Mouse (Mus musculus) heart, embryonic 12.5 days (tissue): ENCODE data around the gene Tnks2. TPM values are rescaled to one million over a fixed set of nuclear protein-coding genes. Genes with fewer than 3 reads are reported as not detected.

Experiments
- polyA plus RNA-seq: library from polyadenylated mRNA; unstranded; fragments of >200 nt; fragmentation: Nextera tagmentation; extraction: Ambion mirVana; gene quantifications from 2 replicates; pipeline ENCODE4 v1.2.1, GENCODE M21; 2016

The Tnks2 gene
- polyA plus RNA-seq, 1 experiment from 2014 or later: 81.3 TPM

Other genes with a start within 250 kb of the Tnks2 start
- gene Ppp1r3c, start 97.6 kb upstream of the Tnks2 start, polyA plus RNA-seq: 53.3 and 55.1 TPM in 2 replicates
- gene Fgfbp3, start 85.4 kb downstream of the Tnks2 start, polyA plus RNA-seq: 5.2 and 5.3 TPM in 2 replicates
- gene Btaf1, start 91.8 kb downstream of the Tnks2 start, polyA plus RNA-seq: 13.8 and 14.1 TPM in 2 replicates